Mouse (Mus musculus): Measurements from ENCODE around the gene Gm21118.
"Not testable (repeated sequence)": the region's sequence is repeated elsewhere in the genome, so short reads cannot be mapped to it uniquely, and the experiment has no call there.

The Gm21118 gene

DNA sequence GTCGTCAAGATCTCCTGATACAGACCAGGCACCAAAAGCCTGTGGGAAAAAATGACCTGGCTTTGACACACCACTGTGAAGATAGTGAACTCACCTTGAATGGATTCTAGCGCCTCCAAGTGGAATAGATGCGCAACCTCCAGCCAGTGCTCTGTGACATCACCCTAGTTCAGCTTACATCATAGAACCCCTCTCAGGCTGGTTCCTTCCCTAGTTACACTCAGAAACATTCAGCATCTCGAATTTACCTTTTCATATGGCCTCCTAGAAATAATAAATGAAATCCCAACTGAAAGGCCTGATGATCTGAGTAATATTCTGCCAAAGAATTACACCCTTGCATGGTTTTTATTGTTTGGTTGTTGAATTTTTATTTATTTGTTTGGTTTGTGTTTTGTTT lies at the start of gene Gm21118:
Gm21118 (minus strand) TSS at position 101 of the 400 bp plus-strand sequence.
- DNase-seq: not testable (repeated sequence)

DNA sequence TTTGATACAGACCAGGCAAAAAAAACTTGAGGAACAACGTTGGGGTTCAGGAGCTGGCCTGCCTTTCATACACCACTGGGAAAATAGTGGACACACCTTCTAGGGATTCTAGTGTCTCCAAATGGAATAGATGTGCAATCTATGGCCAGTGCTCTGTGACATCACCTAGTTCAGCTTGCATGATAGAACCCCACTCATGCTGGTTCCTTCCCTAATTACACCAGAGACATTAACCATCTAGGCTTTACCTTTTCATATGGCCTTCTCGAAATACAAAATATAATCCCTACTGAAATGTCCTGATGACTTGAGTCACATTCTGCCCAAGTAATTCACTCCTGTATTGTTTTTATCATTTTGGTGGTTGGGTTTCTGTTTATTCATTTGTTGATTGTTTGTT lies 29.7 kb upstream of the Gm21118 start, which contains the start of the genes Gm29423 and Gm29644:
Gm29423 (minus strand) TSS at position 101 of the 400 bp plus-strand sequence.
Gm29644 (minus strand) TSS at position 157 of the 400 bp plus-strand sequence.
- not testable (repeated sequence) for DNase-seq

Data from layer of hippocampus, adult 9-11 months (tissue).